Mouse (Mus musculus): ENCODE data around the gene Xylt2. TPM values are rescaled to one million over a fixed set of nuclear protein-coding genes. Genes with fewer than 3 reads are reported as not detected.

Xylt2 gene
- total and polyA plus RNA-seq, 2 experiments from 2014 or later = 10.9 to 34.0 TPM

GRCm38 (mm10) chr11:94617646-94618045, 59.7 kb downstream of the Xylt2 start:
- ATAC-seq (no peak), DNase-seq (no peak)
- Histone ChIP-seq H3K27ac (ENCODE audit: low read depth, low read length) (no peak overlapping the region), H3K9ac (no peak overlapping the region), H3K27me3 (ENCODE audit: insufficient read depth, low read length) (no peaks in the 10 kb centered on the region), H3K4me1 (ENCODE audit: insufficient read depth) (no peaks in the 10 kb centered on the region), H3K4me3 (ENCODE audit: low read depth, low read length) (no peak overlapping the region), H3K36me3 (ENCODE audit: insufficient read depth) (no peaks in the 10 kb centered on the region), H3K9me3 (ENCODE audit: low read length) (no peaks in the 10 kb centered on the region), H3K4me2 (ENCODE audit: low read depth) (no peak overlapping the region)
- 94% methylated on average over 2 of the region's 2 CpGs for WGBS
- TF ChIP-seq CTCF (IDR thresholded peaks at IDR 0.05; ENCODE audit: low read depth) = no peak

GRCm38 (mm10) chr11:94615494-94615893, 61.8 kb downstream of the Xylt2 start:
- H3K9ac ChIP-seq = no peak overlapping the region
- H3K4me1 ChIP-seq (ENCODE audit: insufficient read depth) = no peaks in the 10 kb centered on the region
- H3K27ac ChIP-seq (ENCODE audit: low read depth, low read length) = no peak overlapping the region
- ATAC-seq (no peak), DNase-seq (no peak)
- H3K4me2 ChIP-seq (ENCODE audit: low read depth) = no peak overlapping the region
- H3K36me3 ChIP-seq (ENCODE audit: insufficient read depth) = no peaks in the 10 kb centered on the region
- H3K4me3 ChIP-seq (ENCODE audit: low read depth, low read length) = no peak overlapping the region
- 24% methylated on average over 4 of the region's 4 CpGs for WGBS
- H3K27me3 ChIP-seq (ENCODE audit: insufficient read depth, low read length) = no peaks in the 10 kb centered on the region
- no peak for TF ChIP-seq CTCF (IDR thresholded peaks at IDR 0.05; ENCODE audit: low read depth)
- no peaks in the 10 kb centered on the region for H3K9me3 ChIP-seq (ENCODE audit: low read length)

GRCm38 (mm10) chr11:94614603-94615002, 62.7 kb downstream of the Xylt2 start:
- TF ChIP-seq CTCF (IDR thresholded peaks at IDR 0.05; ENCODE audit: low read depth) = no peak
- no peaks in the 10 kb centered on the region for H3K27me3 ChIP-seq (ENCODE audit: insufficient read depth, low read length)
- no peak overlapping the region for H3K9ac ChIP-seq
- ATAC-seq (no peak), DNase-seq (no peak)
- no peak overlapping the region for H3K27ac ChIP-seq (ENCODE audit: low read depth, low read length)
- H3K4me2 ChIP-seq (ENCODE audit: low read depth) = no peak overlapping the region
- no peaks in the 10 kb centered on the region for H3K4me1 ChIP-seq (ENCODE audit: insufficient read depth)
- no peak overlapping the region for H3K4me3 ChIP-seq (ENCODE audit: low read depth, low read length)
- WGBS = 74% methylated on average over 4 of the region's 4 CpGs
- no peaks in the 10 kb centered on the region for H3K9me3 ChIP-seq (ENCODE audit: low read length)
- no peaks in the 10 kb centered on the region for H3K36me3 ChIP-seq (ENCODE audit: insufficient read depth)

Other genes starting within 250 kb of the Xylt2 start
- gene Cacna1g, start 203.3 kb downstream of the Xylt2 start, total RNA-seq (2014; rRNA removed) = 47.1 and 62.9 TPM in 2 replicates
- gene Cacna1g, start 203.3 kb downstream of the Xylt2 start, polyA plus RNA-seq (2015; fragmentation: Nextera tagmentation; extraction: Ambion mirVana) = 5.3 and 5.8 TPM in 2 replicates
- gene Spata20, start 191.3 kb downstream of the Xylt2 start, total RNA-seq (2014; rRNA removed) = 0.92 and 3.1 TPM in 2 replicates
- gene Spata20, start 191.3 kb downstream of the Xylt2 start, polyA plus RNA-seq (2015; fragmentation: Nextera tagmentation; extraction: Ambion mirVana) = 0.99 and 2.3 TPM in 2 replicates
- gene Epn3, start 177.5 kb downstream of the Xylt2 start, total RNA-seq (2014; rRNA removed) = 2.0 and 2.5 TPM in 2 replicates
- 0.96 and 1.4 TPM in 2 replicates for gene Epn3, start 177.5 kb downstream of the Xylt2 start, polyA plus RNA-seq (2015; fragmentation: Nextera tagmentation; extraction: Ambion mirVana)
- gene Mycbpap, start 155.8 kb downstream of the Xylt2 start, total RNA-seq (2014; rRNA removed) = 0.77 and 2.1 TPM in 2 replicates
- 1.5 and 1.7 TPM in 2 replicates for gene Mycbpap, start 155.8 kb downstream of the Xylt2 start, polyA plus RNA-seq (2015; fragmentation: Nextera tagmentation; extraction: Ambion mirVana)
- gene Rsad1, start 128.3 kb downstream of the Xylt2 start, total RNA-seq (2014; rRNA removed) = 12.2 and 12.6 TPM in 2 replicates
- 7.7 and 8.8 TPM in 2 replicates for gene Rsad1, start 128.3 kb downstream of the Xylt2 start, polyA plus RNA-seq (2015; fragmentation: Nextera tagmentation; extraction: Ambion mirVana)
- gene Chad, start 112.5 kb downstream of the Xylt2 start, total RNA-seq (2014; rRNA removed) = not detected in 2 replicates
- 0.30 and 0.44 TPM in 2 replicates for gene Chad, start 112.5 kb downstream of the Xylt2 start, polyA plus RNA-seq (2015; fragmentation: Nextera tagmentation; extraction: Ambion mirVana)
- gene Acsf2, start 75.6 kb downstream of the Xylt2 start, total RNA-seq (2014; rRNA removed) = 2.6 and 4.3 TPM in 2 replicates
- gene Acsf2, start 75.6 kb downstream of the Xylt2 start, polyA plus RNA-seq (2015; fragmentation: Nextera tagmentation; extraction: Ambion mirVana) = 1.5 and 1.6 TPM in 2 replicates
- 116 and 127 TPM in 2 replicates for gene Lrrc59, start 47.7 kb downstream of the Xylt2 start, total RNA-seq (2014; rRNA removed)
- gene Lrrc59, start 47.7 kb downstream of the Xylt2 start, polyA plus RNA-seq (2015; fragmentation: Nextera tagmentation; extraction: Ambion mirVana) = 144 and 145 TPM in 2 replicates
- 50.7 and 57.0 TPM in 2 replicates for gene Mrpl27, start 23.7 kb downstream of the Xylt2 start, total RNA-seq (2014; rRNA removed)
- 126 and 149 TPM in 2 replicates for gene Mrpl27, start 23.7 kb downstream of the Xylt2 start, polyA plus RNA-seq (2015; fragmentation: Nextera tagmentation; extraction: Ambion mirVana)
- 2.4 and 2.5 TPM in 2 replicates for gene Eme1, start 23.6 kb downstream of the Xylt2 start, total RNA-seq (2014; rRNA removed)
- gene Eme1, start 23.6 kb downstream of the Xylt2 start, polyA plus RNA-seq (2015; fragmentation: Nextera tagmentation; extraction: Ambion mirVana) = 1.4 and 1.6 TPM in 2 replicates
- not detected in 2 replicates for gene Gm11541, start 27.0 kb upstream of the Xylt2 start, total RNA-seq (2014; rRNA removed)
- not detected in 2 replicates for gene Gm11541, start 27.0 kb upstream of the Xylt2 start, polyA plus RNA-seq (2015; fragmentation: Nextera tagmentation; extraction: Ambion mirVana)
- gene Cdc34b, start 64.3 kb upstream of the Xylt2 start, total RNA-seq (2014; rRNA removed) = 0.23 TPM in 1 of 2 replicates, not detected in the other
- gene Cdc34b, start 64.3 kb upstream of the Xylt2 start, polyA plus RNA-seq (2015; fragmentation: Nextera tagmentation; extraction: Ambion mirVana) = not detected in 2 replicates
- gene Tmem92, start 105.2 kb upstream of the Xylt2 start, total RNA-seq (2014; rRNA removed) = not detected in 2 replicates
- gene Tmem92, start 105.2 kb upstream of the Xylt2 start, polyA plus RNA-seq (2015; fragmentation: Nextera tagmentation; extraction: Ambion mirVana) = 0.07 TPM in 1 of 2 replicates, not detected in the other

All from forebrain, postnatal 0 days (tissue).